Mouse (Mus musculus): ENCODE data around the gene Ddx58. TPM values are rescaled to one million over a fixed set of nuclear protein-coding genes. Genes with fewer than 3 reads are reported as not detected.

Gene Ddx58
- polyA plus RNA-seq, 1 experiment from 2014 or later = 3.0 TPM

DNA sequence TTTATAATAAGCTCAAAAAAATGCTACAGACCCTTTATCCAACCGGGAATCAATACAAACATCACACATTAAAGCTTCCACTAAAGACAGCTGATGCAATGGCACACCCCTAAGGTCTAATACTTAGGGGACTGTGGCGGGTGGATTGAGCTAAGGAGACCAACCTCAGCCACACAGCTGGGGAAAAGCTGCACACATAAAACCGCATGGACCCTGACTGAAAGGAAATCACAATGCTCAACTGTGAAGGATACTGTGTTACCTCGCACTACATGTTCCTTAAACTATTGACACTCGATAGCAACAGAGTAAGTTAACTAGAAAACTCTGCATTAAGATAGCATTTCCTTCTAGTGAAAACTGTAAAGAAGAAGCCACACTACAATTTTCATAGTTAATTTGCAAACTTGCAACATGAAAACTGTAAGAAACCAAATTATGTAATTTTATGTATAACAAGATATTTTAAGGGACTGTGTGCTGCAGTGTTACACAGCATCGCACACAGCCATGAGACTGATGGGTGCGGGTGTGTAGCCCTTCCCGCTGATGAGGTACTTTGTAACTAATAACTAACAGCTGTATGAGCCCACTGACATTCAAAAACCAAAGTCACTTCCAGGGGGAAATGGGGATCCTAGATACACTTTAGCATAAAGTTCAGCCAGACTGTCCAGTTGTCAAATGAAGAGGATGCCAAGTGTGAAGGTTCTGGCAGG is 14.9 kb upstream of the Ddx58 start:
- Histone ChIP-seq H3K9ac (no peak overlapping the region), H3K9me3 (replicated peaks) (no peaks in the 10 kb centered on the region), H3K4me2 (no peak overlapping the region), H3K36me3 (peaks cover 15% of the 10 kb centered on the region), H3K4me1 (no peaks in the 10 kb centered on the region), H3K4me3 (no peak overlapping the region), H3K27ac (no peak overlapping the region), H3K27me3 (replicated peaks) (no peaks in the 10 kb centered on the region)
- no peak for ATAC-seq
- 79% methylated on average over 8 of the region's 8 CpGs for WGBS (ENCODE audit: insufficient replicate concordance)

DNA sequence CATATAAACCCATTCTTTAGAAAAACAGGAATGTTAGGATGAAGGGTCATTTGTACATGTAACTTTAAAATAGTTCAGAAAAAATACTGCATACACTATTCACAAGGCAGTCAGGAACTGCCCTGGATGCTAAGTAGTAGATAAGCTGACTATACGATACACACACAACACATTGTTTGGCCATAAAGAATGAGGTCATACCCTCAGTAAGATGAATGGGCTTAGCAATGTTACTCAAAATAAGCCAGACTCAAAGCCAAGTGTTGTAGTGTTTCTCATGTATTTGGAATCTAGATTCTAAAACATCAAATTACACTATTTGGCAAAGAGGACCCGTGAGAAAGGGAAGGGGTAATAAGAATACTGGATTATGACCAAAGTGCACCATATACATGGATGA is 14.1 kb upstream of the Ddx58 start:
- Histone ChIP-seq H3K27me3 (replicated peaks) (no peaks in the 10 kb centered on the region), H3K36me3 (peaks cover 8% of the 10 kb centered on the region), H3K4me2 (no peak overlapping the region), H3K4me1 (no peaks in the 10 kb centered on the region), H3K27ac (no peak overlapping the region), H3K4me3 (no peak overlapping the region), H3K9me3 (replicated peaks) (no peaks in the 10 kb centered on the region), H3K9ac (no peak overlapping the region)
- no peak for ATAC-seq
- WGBS (ENCODE audit: insufficient replicate concordance) = 72% methylated on average over 2 of the region's 2 CpGs

DNA sequence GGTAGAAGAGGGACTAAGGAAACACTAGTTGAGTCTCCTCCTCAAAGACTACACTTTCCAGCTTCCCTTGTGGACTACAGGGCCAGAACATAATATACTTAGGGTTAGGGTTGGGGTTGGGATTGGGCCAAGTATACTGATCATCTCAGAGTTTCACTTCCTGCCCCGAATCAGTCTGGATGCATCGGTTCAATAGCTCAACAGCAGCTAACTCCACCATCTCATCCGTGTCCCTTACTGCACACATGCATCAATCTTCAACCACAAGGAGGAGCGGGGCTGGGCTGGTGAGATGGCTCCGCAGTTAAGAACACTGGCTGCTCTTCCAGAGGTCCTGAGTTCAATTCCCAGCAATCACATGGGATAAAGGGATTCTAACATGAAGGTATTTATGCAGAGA is 11.4 kb upstream of the Ddx58 start:
- ATAC-seq = no peak
- H3K4me2 ChIP-seq = no peak overlapping the region
- no peaks in the 10 kb centered on the region for H3K4me1 ChIP-seq
- H3K27ac ChIP-seq = no peak overlapping the region
- WGBS (ENCODE audit: insufficient replicate concordance) = 71% methylated on average over 5 of the region's 5 CpGs
- no peaks in the 10 kb centered on the region for H3K27me3 ChIP-seq (replicated peaks)
- H3K9ac ChIP-seq = no peak overlapping the region
- H3K9me3 ChIP-seq (replicated peaks) = no peaks in the 10 kb centered on the region
- no peak overlapping the region for H3K4me3 ChIP-seq
- H3K36me3 ChIP-seq = no peaks in the 10 kb centered on the region

DNA sequence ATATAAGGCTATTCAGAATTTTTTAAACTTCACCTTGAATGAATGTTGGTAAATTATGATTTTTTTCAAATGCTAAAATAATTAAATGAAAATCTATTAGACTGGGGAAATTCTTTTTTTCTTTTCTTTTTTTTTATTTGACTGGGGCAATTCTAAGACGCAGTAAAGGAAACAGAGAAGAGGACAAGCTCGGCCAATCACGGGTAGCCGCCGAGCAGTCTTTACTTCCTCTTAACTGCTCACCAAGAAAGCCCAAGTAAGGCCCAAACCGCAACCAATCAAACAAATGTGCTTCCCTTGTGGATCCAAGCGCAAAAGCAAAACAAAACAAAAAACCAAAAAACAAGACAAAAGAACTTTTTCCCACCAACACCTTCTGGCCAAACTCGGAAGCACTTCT is 4.4 kb upstream of the Ddx58 start:
- peaks cover 11% of the 10 kb centered on the region for H3K4me1 ChIP-seq
- no peak overlapping the region for H3K4me3 ChIP-seq
- no peak overlapping the region for H3K9ac ChIP-seq
- H3K36me3 ChIP-seq = no peaks in the 10 kb centered on the region
- H3K4me2 ChIP-seq = no peak overlapping the region
- no peak overlapping the region for H3K27ac ChIP-seq
- no peak for ATAC-seq
- no peaks in the 10 kb centered on the region for H3K9me3 ChIP-seq (replicated peaks)
- WGBS (ENCODE audit: insufficient replicate concordance) = 26% methylated on average over 8 of the region's 8 CpGs
- no peaks in the 10 kb centered on the region for H3K27me3 ChIP-seq (replicated peaks)

DNA sequence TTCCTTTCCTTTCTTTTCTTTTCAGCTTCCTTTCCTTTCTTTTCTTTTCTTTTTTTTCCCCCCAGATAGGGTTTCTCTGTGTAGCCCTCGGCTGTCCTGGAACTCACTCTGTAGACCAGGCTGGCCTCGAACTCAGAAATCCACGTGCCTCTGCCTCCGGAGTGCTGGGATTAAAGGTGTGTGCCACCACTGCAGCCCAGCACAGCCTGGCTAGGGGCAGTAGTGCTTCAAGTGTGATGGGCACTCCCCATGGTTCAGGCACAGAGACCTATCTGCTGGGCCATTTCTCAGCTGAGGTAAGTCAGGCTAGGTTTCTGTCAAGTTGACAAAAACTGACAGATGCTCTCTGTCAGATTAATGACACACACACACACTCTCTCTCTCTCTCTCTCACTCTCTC is 3.4 kb upstream of the Ddx58 start:
- Histone ChIP-seq H3K9me3 (replicated peaks) (no peaks in the 10 kb centered on the region), H3K4me3 (no peak overlapping the region), H3K9ac (no peak overlapping the region), H3K36me3 (no peaks in the 10 kb centered on the region), H3K4me2 (no peak overlapping the region), H3K27me3 (replicated peaks) (no peaks in the 10 kb centered on the region), H3K27ac (no peak overlapping the region), H3K4me1 (peaks cover 17% of the 10 kb centered on the region)
- 76% methylated on average over 4 of the region's 4 CpGs for WGBS (ENCODE audit: insufficient replicate concordance)
- ATAC-seq = no peak

DNA sequence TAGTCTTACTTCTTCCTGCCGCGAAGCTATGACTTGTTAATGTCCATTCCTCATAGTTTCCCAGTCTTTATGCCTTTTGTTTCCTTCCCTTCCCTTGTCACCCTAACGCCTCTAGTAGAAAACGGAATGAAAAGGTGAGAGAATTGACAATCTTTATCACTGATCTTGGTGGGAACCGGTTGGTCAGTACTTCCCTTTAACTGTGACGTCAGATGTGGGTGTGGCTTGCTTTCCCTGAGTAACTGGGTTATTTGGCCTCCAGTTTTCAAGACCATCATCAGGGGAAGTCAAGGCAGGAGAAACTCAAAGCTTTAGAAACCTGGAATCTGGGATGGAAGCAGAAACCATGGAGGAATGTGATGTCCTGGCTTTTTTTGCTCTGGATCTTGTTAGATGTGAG is 2.3 kb upstream of the Ddx58 start:
- Histone ChIP-seq H3K4me2 (no peak overlapping the region), H3K4me3 (no peak overlapping the region), H3K27me3 (replicated peaks) (no peaks in the 10 kb centered on the region), H3K36me3 (no peaks in the 10 kb centered on the region), H3K9ac (no peak overlapping the region), H3K27ac (no peak overlapping the region), H3K9me3 (replicated peaks) (no peaks in the 10 kb centered on the region), H3K4me1 (peaks cover 17% of the 10 kb centered on the region)
- 38% methylated on average over 6 of the region's 6 CpGs for WGBS (ENCODE audit: insufficient replicate concordance)
- ATAC-seq = no peak

DNA sequence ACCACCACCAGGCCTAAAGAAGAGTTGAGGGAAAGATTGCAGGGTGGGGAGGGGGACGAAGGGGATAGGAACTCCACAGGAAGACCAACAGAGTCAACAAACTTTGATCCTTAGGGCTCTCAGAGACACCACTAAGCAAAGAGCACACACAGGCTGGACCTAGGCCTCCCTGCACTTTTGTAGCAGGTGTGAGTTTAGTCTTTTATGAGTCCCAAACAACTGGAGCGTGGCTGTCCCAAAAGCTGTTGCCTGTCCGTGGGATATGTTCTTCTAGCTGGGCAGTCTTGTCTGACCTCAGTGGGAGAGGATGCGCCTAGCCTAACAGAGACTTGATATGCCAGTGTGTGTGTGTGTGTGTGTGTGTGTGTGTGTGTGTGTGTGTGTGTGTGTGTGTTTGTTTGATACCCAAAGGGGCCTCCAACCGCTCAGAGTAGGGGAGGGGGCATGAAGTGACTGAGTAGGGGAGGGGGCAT is 680 bp upstream of the Ddx58 start:
- WGBS (ENCODE audit: insufficient replicate concordance) = 40% methylated on average over 5 of the region's 5 CpGs
- ATAC-seq = peak; percentile 44; the same call in 1 of the 2 replicates
- peak overlapping the region; percentile 61 for H3K9ac ChIP-seq
- peaks cover 17% of the 10 kb centered on the region for H3K4me1 ChIP-seq
- no peaks in the 10 kb centered on the region for H3K9me3 ChIP-seq (replicated peaks)
- H3K4me3 ChIP-seq = peak overlapping the region; percentile 66
- H3K27me3 ChIP-seq (replicated peaks) = no peaks in the 10 kb centered on the region
- peak overlapping the region; percentile 82 for H3K4me2 ChIP-seq
- H3K36me3 ChIP-seq = no peaks in the 10 kb centered on the region
- H3K27ac ChIP-seq = no peak overlapping the region

DNA sequence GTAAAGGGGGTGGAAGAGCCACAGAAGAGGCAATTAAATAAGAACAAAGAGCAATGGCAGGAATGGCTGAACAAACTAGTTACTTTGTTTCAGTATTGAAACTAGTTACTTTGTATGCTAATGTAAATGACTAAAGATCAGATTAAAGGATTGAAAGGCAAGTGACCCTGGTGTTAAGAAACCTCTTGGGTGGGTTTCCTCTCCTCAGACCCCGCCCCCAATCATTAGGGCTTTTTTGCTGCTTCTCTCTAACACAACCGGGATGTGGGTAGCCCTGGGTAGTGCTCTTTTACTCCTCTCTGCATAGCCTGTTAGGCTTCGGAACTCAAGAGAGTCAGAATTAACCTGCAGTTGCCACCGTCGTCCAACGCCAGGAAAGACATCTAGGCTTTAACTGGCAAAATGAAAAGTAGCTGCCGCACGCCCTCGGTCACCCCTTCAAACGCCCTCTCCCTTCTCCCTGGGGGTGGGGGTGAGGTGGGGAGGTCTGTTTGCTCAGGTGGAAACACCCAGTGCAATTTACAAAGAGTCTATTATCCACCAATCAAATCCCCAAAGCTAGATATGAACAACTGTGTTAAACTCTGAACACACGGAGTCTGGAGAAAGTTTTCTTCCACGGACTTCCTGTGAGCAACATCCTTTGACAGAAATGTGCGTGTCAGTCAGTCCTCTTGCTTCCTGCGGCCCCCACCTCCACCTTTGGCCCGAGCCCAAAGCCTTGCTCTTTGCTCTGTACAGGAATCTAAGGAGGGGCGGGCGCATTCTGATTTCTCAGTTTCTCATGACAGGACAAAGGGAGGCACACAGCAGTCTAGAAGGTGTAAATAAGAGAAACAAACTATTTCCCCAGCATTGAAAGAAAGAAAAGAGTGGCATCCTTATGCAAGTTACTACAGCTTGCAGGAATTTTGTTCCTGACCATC is 882 bp downstream of the Ddx58 start:
- Histone ChIP-seq H3K9ac (peak overlapping the region; percentile 61; the same call in 1 of the 2 replicates), H3K4me1 (peaks cover 17% of the 10 kb centered on the region), H3K4me2 (peak overlapping the region; percentile 82), H3K36me3 (no peaks in the 10 kb centered on the region), H3K4me3 (peak overlapping the region; percentile 66), H3K27me3 (replicated peaks) (no peaks in the 10 kb centered on the region), H3K27ac (no peak overlapping the region), H3K9me3 (replicated peaks) (no peaks in the 10 kb centered on the region)
- peak; percentile 47; the same call in 1 of the 2 replicates for ATAC-seq
- 3% methylated on average over 17 of the region's 17 CpGs for WGBS (ENCODE audit: insufficient replicate concordance)

DNA sequence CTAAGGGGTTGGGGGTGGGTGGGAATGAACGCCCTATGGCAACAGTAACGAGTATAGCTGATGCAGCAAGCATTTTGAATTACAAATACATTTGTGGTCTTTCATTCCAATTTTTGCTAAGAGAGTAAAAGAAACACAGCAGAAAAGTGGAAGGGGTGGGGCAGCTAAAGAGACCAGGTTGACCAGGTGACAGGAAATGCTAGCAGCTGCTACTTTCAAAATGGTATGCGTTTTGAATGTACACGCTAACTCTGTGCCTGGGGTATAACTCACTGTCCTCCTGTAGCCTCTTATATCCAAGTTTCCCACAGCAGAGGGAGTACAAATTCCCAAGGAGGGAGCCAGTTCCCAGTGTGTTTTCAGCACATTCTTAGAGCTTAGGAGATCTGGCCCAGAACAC is 2.8 kb downstream of the Ddx58 start:
- no peak overlapping the region for H3K4me2 ChIP-seq
- H3K36me3 ChIP-seq = no peaks in the 10 kb centered on the region
- no peaks in the 10 kb centered on the region for H3K27me3 ChIP-seq (replicated peaks)
- H3K9me3 ChIP-seq (replicated peaks) = no peaks in the 10 kb centered on the region
- peaks cover 17% of the 10 kb centered on the region for H3K4me1 ChIP-seq
- no peak overlapping the region for H3K4me3 ChIP-seq
- no peak overlapping the region for H3K9ac ChIP-seq
- ATAC-seq = no peak
- WGBS (ENCODE audit: insufficient replicate concordance) = 78% methylated on average over 4 of the region's 4 CpGs
- no peak overlapping the region for H3K27ac ChIP-seq

DNA sequence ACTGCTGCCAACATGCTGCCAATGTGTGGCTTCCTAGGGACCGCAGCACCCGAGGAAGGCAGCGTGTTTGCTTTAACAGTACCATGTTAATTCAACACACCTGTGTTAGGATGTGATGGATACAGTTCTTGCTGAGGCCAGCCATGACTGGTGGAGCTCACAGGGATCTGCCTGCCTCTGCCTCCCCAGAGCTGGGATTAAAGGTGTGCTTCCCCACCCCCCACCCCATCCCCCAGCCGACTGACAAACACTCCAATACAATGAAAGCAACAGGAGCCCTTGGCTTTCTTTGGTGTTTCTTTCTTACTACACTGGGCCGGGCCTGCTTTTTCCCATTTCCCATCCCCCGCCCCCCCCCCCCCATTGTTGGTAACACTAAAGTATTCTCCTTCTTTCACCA is 5.4 kb downstream of the Ddx58 start:
- Histone ChIP-seq H3K27ac (no peak overlapping the region), H3K9me3 (replicated peaks) (no peaks in the 10 kb centered on the region), H3K4me2 (no peak overlapping the region), H3K36me3 (no peaks in the 10 kb centered on the region), H3K9ac (no peak overlapping the region), H3K4me1 (peaks cover 9% of the 10 kb centered on the region), H3K27me3 (replicated peaks) (no peaks in the 10 kb centered on the region), H3K4me3 (no peak overlapping the region)
- 81% methylated on average over 6 of the region's 6 CpGs for WGBS (ENCODE audit: insufficient replicate concordance)
- ATAC-seq = no peak

DNA sequence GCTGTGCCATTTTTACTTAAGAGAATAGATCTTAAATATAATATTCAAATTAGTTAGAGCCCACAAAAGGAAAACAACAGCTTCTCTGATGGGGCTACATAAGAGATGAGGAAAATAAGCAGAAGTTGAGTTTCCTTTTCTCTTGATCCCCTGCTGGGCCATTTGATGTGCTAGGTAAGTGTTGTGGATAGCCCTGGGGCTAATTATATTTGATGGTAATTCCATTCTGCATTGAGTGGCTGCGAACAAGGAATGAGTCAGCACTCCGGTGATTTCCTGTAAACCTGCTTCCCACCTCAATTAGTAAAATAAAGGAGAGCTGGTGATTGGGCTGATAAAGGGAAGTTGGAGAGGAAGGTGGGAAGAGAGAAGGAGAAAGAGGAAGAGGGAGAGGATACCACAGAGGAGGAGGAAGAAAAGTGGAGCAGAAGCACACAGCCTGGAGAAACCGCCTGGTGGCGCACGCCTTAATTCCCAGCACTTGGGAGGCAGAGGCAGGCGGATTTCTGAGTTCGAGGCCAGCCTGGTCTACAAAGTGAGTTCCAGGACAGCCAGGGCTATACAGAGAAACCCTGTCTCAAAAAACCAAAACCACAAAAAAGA is 6.5 kb downstream of the Ddx58 start:
- WGBS (ENCODE audit: insufficient replicate concordance) = 68% methylated on average over 7 of the region's 7 CpGs
- no peaks in the 10 kb centered on the region for H3K27me3 ChIP-seq (replicated peaks)
- no peak overlapping the region for H3K4me2 ChIP-seq
- no peaks in the 10 kb centered on the region for H3K4me1 ChIP-seq
- H3K9ac ChIP-seq = no peak overlapping the region
- no peaks in the 10 kb centered on the region for H3K9me3 ChIP-seq (replicated peaks)
- H3K36me3 ChIP-seq = no peaks in the 10 kb centered on the region
- no peak overlapping the region for H3K4me3 ChIP-seq
- no peak overlapping the region for H3K27ac ChIP-seq
- no peak for ATAC-seq

DNA sequence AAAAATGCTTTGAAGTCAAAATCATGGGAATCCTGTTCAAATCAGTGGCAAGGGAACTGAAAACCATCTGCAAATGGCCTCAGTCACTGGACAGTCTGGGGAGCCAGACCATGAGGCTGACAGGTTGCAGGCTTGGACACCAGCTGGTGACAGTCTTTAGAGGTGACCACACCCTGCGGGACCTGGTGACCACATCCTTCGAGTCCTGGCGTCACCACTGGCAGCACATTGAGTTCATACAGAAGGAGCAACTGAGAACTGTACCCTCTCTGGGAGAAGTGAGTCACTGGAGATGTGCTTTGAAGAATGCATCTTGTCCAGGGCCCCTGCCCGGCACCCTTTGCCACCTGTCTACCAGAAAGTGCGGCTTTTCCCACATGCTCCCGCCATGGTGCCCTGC is 9.9 kb downstream of the Ddx58 start:
- Histone ChIP-seq H3K4me2 (no peak overlapping the region), H3K9ac (no peak overlapping the region), H3K27me3 (replicated peaks) (no peaks in the 10 kb centered on the region), H3K4me1 (no peaks in the 10 kb centered on the region), H3K4me3 (no peak overlapping the region), H3K9me3 (replicated peaks) (no peaks in the 10 kb centered on the region), H3K36me3 (no peaks in the 10 kb centered on the region), H3K27ac (no peak overlapping the region)
- ATAC-seq = no peak
- WGBS (ENCODE audit: insufficient replicate concordance) = 74% methylated on average over 6 of the region's 6 CpGs
